Mouse (Mus musculus) monocyte, adult 5-6 weeks (primary cell): Measurements from ENCODE around the gene Actl11. TPM values are rescaled to one million over a fixed set of nuclear protein-coding genes. Genes with fewer than 3 reads are reported as not detected.

Experiments
- ATAC-seq: fragments of 153-309, 156-312 bp; replicated peaks from 2 replicates; pipeline ENCODE4 v1.8.0; 2017; ENCODE audit warnings: mild to moderate bottlenecking; ENCODE audit not compliant: low TSS enrichment, insufficient number of reproducible peaks, severe bottlenecking, poor library complexity, low FRiP score
- total RNA-seq: library from RNA; stranded (forward); fragments of 200-1000, 200-491, 200-594 nt; gene quantifications from 3 replicates; pipeline ENCODE4 v1.2.3, GENCODE M21; 2017

Gene Actl11
- total RNA-seq, 1 experiment from 2014 or later = 0.19 TPM

DNA sequence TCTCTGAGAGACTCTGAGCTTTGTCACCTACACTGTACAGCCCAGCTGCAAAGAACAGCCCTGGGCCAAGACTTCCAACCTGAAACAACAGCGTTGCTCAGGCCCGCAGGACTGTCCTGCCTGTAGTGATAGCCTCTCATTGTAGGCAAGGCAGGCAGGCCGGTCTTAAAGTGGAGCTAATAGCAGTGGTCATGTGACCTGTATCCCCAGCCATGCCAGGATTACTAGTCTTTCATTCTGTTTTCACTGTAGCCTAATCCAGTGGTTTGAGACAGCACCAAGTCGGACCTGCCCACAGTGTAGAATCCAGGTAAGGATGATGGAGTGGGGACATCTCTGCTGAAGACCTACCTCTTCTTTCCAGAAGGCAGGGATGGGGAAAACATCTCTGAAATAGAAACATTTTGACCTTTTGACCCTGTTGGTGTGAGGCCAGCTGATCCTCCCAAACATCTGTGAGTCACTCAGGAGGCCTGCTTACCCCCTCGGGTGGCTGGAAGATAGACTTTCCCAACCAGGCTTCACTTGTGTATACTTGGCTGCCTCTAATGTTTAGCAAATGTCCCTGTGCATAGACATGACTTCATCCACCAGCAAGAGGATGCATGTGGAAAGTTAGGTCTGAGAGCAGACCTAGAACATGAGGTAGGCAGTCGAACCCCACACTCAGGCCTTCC, 27.5 kb downstream of the Actl11 start:
- no peak for ATAC-seq

- ATAC-seq = no peak
Observed at GRCm38 (mm10) chr9:107957141-107957540, 28.9 kb downstream of the Actl11 start.

- no peak for ATAC-seq
Observed at GRCm38 (mm10) chr9:107959896-107960295, 31.6 kb downstream of the Actl11 start.

DNA sequence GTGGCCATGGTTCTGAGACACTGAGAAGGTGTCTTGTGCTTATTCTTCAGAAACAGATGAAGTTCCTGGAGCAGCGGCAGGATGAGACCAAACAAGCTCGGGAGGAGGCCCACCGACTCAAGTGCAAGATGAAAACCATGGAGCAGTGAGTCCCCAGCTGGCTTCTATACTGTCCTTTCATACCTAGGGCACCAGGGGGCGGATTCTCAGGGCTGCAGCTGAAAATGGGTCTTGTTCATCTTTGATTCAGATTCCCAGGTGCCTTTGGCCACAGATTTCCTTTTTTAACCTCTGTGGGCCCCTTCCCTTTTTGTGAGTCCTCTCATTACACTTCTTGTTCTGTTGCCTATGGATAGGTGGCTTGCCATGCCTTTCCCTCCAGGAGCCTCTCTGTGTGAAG, 32.7 kb downstream of the Actl11 start:
- no peak for ATAC-seq

DNA sequence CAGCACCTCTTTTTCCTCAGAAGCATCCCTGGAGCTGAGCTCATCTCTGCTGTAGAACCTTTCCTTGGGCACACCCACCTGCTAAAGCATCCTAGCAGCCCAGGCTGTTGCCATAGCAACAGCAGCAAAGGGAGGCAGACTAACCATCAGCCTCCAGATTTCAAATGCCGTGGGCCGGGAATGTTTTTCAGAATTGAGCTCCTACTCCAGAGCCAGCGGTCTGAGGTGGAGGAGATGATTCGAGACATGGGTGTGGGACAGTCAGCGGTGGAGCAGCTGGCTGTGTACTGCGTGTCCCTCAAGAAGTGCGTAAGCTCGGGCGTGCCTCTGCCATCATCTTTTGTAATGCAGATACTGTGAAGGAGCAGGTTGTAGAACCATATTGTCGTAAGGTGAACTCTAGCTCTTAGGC, 33.1 kb downstream of the Actl11 start:
- no peak for ATAC-seq

- no peak for ATAC-seq
Observed at GRCm38 (mm10) chr9:107961881-107962280, 33.6 kb downstream of the Actl11 start.

- ATAC-seq = no peak
Observed at GRCm38 (mm10) chr9:107962916-107963315, 34.6 kb downstream of the Actl11 start.

GRCm38 (mm10) chr9:107963700-107964099, 35.4 kb downstream of the Actl11 start:
- peak; percentile 73 for ATAC-seq

GRCm38 (mm10) chr9:107964681-107965080, 36.4 kb downstream of the Actl11 start:
- ATAC-seq = no peak

GRCm38 (mm10) chr9:107966676-107967075, 38.4 kb downstream of the Actl11 start:
- ATAC-seq = no peak

GRCm38 (mm10) chr9:107967437-107967836, 39.2 kb downstream of the Actl11 start:
- no peak for ATAC-seq

DNA sequence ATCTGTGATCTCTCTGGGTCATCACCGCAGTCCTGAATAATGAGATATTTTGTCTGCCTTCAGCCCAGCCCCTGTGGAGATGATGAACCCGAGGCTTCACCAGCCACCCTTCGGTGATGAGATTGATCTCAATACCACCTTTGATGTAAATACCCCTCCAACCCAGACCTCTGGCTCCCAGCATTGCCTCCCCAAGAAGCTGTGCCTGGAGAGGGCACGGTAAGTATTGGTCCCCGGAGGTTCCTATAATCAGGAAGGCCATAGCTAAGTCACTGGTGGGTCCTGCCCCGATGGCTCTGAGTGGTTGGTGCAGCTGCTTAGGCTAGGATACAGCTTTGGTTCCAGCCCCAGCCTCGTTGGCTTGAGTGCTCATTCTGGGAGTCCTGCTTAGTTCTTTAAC, 40.3 kb downstream of the Actl11 start:
- ATAC-seq = no peak

DNA sequence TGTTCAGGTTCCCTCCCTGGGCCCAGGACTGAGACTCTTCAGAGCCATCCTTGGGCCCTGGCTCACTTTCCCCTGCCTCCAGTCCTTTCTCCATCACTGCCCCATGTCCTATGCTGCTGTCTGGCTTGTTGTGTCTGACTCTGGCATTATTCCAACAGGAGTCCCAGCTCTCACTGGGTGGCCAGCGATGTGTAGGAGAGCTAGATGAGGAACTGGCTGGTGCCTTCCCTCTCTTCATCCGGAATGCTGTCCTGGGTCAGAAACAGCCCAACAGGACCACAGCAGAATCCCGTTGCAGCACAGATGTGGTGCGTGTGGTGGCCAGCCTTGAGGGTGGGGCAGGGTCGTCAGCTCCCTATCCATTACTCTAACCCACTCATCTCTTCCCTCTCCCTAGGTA, 42.0 kb downstream of the Actl11 start:
- ATAC-seq = no peak

- ATAC-seq = no peak
Observed at GRCm38 (mm10) chr9:107971690-107972541, 43.6 kb downstream of the Actl11 start.

DNA sequence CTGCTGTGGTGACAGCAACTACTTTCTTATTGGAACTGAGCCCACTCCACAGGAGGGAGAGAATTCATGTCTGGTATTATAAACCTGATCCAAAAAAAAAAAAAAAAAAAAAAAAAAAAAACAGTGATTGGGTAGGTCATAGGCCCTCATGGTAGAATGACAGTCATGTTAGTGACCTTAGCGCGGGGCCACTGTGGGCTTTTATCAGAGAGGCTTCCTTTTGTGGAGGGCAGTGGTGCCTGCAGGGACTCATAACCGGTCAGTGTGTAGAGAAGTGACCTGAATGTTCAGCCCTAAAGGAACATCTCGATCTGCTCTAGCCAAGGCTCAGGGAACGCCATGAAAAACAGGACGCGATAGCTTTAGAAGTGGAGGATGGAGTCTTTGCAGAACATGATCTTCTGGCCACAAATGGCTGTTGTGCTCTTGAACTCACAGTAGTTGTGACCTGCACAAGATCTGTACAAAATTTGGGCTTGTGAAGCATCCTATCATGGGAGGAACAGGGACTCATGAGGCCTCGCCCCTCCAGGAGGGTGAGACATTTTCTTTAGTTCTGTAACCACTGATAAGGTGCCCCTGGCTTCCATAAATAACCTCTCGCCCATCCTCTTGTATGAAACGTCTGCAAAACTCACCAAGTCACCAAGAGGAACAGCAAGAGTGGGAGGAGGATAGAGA, 46.4 kb downstream of the Actl11 start:
- ATAC-seq = no peak

DNA sequence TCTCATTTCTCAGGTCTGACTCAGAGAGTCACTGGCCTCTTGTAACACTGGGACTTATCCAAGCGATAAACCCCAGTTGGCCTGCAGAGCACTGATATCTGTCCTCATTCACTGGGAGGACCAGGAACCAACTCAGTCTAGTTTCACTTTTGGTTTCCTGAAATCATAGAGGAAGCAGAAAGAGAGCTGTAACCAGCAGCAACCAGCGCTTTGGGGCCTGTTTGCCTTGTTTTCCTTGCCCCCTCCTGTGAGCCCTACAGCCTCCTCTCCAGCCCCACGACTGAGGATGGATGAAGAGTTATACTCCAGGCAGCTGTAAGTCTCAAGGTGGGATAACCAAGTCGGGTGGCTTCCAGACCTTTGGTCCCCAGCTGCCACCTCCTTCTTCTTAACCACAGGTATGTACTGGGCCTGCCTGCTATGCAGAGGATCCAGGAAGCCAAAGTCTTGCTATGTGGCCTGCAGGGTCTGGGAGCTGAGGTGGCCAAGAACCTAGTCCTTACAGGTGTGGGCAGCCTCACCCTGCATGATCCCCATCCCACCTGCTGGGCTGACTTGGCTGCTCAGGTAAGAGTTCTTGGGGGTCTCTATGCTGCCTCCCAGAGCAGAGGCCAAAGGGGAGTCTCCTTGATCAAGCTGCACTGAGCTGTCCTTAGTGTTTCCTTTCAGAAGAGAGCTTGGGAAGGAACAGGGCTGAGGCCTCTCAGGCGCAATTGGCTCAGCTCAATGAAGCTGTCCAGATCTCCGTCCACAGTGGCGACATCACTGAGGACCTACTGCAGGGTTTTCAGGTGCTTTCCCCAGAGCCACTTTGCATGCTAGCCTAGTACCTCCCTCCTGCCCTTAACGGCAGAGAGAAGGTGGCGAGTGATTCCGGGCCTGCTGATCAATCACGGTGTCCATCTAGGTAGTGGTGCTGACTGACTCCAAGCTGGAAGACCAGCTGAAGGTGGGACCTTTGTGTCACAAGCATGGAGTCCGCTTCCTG, 47.4 kb downstream of the Actl11 start, which contains the start of gene Uba7:
Gene Uba7, plus strand, starts transcription at position 107 of the 988 bp plus-strand sequence.
- ATAC-seq = peak; percentile 83

GRCm38 (mm10) chr9:107978815-107979214, 50.5 kb downstream of the Actl11 start:
- ATAC-seq = no peak
